Mouse (Mus musculus): ENCODE measurements around the gene Zfp467.

Gene Zfp467

DNA sequence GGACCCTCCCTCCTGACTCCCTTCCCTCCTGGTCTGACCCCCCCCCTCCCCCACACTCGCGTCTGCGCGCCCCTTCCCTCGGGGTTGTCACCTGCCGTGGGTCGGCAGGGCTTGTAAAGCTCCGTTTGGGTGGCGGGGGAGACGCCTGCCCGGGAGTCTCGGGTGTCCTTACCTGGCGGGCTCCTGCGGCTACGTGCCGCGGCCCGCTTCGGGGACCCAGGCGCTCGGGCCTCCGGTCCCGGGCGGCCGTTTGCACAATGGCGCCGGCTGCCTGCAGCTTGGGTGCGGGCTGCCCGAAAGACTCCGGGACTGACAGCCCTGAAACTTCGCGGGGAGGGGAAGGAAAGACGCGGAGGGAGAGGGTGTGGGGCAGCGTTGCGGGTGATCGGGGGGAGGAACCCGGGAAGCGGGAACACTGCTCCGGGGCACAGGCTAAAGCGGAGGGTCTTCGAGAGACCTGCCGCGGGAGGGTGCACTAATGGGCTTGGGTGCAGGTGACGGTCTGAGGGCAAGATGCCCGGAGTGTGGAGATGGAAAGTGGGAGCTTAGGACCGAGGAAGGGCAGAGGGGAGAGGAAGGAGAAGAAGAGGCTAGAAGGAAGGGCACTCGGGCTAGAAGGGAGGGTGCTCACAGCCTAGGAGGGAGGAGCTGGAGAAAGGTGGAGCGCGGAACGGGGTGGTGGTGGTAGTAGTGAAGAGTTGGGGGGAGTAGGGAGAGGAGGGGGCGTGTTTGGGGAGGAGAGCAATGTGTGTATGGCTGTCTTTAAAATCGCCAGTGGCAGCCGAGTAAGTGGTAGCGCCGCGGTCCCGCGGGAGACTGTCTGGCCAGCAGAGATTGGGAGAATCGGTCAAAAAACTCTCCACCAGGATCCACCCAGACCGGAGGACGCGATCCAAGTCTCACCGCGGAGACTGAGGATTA is at the start of gene Zfp467:
Zfp467 (minus strand) TSS at position 645 of the 921 bp plus-strand sequence.
- peak; percentile 30 to 55 for DNase-seq

DNA sequence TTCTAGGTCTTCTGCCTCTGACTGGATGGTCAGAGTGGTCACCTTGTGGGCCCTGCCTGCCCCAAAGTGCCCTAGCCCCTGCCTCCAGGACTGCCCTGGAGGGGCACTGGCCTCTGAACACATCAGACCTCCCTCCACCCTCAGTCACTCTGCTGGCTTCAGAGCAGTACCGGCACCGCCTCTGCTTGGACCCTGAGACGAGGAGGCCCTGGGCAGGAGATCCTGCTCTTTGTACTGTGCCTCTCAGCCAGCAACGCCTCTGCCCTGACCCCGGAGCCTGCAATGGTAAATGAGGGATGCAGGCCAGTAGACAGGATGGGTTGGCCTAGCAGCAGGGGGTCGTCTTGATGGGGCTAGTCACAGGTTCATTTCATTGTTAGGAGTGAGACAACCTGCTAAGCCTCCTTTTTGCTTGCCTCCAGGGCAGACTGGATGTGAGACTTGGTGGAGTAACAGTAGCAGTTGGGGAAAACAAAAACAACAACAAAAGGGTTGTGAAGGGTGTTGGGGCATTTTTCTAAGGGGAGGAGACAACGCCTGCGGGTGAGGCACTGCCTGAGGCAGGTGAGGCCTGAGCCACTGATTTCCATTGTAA is 47.6 kb upstream of the Zfp467 start:
- no peak for DNase-seq

DNA sequence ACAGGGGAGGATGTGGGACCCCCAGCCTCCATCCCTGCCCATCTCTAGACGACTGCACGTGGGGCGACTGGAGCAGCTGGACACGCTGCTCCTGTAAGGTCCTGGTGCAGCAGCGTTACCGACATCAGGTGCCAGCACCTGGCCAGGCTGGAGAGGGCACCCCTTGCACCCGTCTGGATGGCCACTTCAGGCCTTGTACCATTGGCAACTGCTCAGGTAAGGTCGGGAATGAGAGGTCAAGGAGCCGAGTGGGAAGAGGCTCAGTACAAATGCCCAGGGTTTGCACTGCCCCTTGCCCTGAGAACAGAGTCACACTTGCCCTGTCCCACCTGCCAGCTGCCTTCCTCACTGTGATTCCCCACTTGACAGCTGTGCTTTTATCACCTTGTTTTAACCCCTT is 45.7 kb upstream of the Zfp467 start:
- DNase-seq: no peak

DNA sequence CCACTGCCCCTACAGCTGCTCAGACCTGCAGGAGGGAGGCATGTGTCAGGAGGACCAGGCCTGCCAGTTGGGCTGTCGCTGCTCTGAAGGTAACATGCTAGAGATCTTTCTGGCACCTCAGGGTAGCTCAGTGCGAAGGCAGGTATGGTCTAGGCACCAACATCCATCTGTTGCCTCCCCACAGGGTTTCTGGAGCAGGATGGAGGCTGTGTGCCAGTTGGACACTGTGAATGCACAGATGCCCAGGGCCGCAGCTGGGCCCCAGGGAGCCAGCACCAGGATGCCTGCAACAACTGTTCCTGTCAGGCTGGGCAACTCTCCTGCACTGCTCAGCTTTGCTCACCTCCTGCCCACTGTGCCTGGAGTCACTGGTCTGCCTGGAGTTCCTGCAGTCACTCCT is 44.1 kb upstream of the Zfp467 start:
- no peak for DNase-seq

DNA sequence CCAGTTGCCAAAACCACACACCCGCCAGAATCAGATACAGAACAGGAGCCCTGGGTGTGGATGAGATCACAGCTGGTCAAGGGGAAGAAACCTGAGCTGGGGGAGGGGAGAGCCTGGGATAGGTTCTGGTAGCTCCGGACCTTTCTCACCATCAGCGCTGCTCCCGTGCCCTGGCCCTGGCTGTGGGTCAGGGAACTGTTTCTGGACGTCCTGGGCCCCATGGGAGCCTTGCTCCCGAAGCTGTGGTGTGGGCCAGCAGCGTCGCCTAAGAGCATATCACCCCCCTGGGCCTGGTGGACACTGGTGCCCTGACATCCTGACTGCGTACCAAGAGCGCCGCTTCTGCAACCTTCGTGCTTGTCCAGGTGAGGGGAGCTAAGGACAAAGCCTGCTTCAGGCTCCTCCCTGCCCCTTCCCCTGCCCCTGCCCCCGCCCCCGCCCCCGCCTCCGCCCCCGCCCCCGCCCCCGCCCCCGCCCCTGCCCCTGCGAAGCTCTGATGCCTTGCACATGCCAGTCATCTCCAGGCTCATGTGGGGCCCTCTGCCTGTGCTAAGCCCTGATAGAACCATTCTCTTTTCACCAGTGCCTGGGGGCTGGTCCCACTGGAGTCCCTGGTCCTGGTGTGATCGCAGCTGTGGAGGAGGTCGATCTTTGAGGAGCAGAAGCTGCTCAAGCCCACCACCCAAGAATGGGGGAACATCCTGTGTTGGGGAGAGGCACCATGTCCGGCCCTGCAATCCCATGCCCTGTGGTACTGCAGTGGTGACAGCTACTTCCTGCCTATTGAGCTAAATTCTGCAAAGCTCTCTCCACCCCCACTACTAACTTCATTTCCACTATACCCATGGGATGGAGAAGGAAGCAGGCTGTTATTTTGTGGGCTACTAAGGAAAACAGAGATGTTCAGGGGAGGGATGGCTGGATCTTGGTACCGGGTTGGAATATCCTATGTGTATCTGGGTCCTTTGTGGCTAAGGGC is 42.4 kb upstream of the Zfp467 start:
- DNase-seq: no peak

DNA sequence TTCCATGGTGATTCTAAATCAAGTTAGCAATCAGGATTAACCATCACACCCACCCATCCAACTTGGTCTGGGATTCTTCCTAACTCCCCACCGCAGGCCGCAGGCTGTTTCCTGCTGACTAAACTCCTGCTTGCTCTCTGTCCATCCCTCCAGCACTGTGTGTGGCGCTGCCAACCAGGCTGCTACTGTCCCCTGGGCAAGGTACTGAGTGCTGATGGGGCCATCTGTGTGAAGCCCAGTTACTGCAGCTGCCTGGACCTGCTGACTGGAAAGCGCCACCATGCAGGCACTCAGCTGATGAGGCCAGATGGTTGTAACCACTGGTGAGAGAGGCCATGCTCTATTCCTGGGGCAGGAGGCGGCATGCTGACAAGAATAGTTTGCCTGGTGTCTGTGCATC is 36.9 kb upstream of the Zfp467 start:
- DNase-seq: no peak

DNA sequence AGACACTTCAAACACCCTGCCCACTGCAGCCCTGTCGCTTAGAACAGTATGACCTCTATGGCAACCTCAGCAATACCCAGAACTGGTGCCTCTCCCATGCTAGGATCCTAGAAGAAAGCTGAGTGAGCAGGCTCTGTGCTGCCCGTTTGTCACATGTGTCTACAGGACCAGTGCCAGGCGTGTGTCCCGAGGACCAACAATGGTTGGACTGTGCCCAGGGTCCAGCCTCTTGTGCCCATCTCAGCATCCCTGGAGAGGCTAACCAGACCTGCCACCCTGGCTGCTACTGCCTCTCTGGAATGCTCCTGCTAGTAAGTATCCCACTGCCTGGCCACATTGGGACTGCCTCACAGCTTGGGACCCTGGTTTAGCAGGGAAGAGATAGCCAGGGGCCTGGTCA is 32.8 kb upstream of the Zfp467 start:
- no peak for DNase-seq

DNA sequence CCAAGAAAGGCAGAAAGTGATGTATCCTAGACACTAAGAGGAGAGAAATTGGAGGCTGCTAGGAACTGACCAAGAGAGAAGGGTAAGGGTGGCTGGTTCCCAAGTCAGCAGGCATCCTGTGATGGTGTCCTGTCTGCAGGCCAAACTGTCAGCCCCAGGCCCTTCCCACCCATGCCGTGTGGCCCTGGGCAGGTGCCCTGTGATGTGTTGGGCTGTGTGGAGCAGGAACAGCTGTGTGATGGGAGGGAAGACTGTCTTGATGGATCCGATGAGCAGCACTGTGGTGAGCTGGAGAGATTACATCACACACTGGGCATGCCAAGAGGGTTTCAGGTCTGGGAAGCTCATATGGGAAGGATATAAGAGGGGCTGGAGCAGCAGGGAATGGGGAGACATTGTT is 25.1 kb upstream of the Zfp467 start:
- DNase-seq: no peak

DNA sequence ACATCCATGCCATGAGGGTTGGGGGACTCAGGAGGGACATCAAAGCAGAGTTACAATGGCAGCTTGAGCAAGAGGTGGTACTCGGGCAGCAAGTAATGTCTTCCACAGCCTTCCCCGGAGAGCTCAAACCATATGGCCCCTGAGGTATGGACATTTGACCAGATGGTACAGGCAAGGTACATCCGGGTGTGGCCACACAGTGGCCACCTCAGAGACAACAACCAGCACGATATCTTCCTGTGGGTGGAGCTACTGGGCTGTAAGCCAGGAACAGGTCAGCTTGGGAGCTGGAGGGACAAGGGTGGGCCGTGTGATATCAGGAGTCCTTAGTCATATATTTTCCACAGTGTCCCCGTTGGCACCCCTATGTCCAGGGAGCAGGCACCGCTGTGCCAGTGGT is 21.9 kb upstream of the Zfp467 start:
- DNase-seq: no peak

DNA sequence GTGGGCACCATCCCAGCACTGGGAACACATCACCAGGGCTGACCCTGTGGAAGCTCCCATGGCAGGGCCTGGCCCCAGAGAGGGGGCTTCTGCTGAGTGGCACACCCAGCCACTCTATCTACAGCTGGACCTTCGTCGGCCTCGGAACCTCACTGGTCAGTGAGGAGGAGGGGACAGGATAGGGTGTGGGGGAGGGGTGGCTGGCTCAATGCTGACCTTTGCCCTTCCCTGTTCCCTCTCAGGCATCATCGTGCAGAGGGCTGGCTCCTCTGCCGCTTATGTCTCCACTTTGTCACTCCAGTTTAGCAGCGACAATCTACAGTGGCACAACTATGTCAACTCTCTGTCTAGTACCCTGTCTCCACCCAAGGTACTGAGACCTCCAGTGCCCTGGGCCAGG is 21.1 kb upstream of the Zfp467 start:
- DNase-seq: no peak

DNA sequence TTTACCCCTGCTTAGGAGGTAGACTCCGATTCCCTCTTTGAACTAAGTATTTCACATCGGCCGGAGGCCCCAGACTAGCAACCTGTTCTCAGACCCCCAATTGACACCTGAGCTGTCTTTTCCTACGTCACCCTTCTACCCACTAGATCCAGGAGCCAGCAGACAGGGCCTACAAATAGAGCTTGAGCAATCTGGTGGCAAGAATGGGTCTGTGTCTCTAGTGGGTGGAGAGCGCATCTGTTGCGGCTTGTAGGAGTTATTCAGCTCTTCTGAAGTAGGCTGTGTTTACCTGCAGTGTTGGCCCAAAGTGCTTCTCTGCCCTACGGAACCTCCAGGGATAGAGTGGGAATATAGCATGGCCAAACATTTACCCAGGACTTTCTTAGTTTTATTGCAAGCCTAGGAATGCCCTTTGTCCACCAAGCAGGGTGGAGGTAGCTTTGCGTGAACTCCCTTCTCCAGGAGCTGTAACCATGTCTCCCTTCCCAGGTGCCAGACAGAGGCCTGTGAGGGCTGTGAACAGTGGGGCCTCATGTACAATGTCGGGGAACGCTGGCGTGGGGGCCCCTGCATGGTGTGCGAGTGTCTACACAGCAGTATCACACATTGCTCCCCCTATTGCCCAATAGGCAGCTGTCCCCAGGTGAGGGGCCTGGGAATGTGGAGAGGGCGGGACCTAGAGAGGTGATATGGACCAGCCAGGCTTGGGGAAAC is 19.5 kb upstream of the Zfp467 start:
- no peak for DNase-seq

DNA sequence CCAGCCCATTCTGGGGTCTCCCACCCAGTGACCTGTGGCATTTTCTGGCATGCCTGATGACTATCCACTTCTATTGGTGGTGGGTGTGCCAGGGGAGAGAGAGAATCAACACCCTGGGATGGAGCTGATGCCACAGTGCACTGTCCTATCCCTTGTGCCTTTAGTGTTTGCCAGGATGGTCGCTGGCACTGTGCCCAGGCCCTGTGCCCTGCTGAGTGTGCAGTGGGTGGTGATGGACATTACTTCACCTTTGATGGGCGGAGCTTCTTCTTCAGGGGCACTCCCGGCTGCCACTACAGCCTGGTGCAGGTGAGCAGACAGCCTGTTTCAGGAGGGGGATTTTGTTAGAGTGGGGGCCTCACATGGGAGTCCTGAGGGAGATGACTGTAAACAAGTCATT is 7.1 kb upstream of the Zfp467 start:
- DNase-seq: no peak

DNA sequence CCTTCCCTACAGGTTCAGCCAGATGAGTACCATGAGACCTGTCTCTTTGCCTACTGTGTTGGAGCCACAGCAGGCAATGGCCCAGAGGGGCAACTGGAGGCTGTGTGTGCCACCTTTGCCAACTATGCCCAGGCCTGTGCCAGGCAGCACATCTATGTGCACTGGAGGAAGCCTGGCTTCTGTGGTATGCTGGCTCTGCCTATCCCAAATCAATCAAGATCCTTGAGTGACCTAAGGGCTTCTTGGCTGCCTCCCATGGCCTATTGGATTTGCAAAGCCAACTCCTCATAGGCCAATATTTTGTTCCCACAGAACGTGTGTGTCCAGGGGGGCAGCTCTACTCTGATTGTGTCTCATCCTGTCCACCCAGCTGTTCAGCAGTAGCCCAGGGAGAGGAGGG is 6.5 kb upstream of the Zfp467 start:
- no peak for DNase-seq

DNA sequence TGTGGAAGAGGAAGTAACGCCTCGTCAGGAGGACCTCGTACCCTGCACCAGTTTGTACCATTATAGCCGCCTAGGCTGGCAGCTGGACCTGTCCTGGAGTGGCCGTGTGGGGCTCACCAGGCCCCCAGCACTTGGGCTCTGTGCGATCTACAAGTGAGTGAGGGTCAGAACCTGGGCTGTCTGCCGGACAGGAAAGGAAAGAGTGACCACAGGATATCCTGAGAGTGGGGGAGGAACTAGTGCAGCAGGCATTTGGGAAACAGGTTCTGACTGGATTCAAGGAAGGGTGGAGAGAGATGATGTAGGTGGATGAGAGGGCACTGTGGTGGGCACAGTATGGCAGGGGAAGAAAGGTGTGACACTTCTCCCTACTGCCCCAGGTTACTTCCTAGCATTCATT is 2.9 kb upstream of the Zfp467 start:
- no peak for DNase-seq

DNA sequence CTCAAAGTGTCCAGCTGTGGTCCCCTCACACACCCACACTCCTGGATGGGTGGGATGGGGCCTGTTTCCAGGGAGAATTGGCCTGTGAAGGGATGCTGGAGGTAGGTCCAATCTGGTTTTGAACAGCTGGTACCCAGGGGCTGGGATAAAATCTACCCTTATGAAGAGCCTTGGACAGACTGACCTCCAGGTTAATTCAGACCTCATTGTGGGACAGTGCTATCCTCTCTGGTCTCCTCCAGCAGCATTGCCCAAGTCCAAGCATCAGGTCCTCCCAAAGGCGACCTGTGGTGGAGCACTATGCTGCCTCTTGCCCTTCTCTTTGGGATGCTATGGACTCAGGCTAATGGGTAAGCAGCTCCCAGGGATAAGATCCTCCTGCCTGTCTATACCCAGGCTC is 2.3 kb upstream of the Zfp467 start, which contains the start of gene Sspo:
Sspo (plus strand) TSS at position 301 of the 400 bp plus-strand sequence.
- DNase-seq: no peak

DNA sequence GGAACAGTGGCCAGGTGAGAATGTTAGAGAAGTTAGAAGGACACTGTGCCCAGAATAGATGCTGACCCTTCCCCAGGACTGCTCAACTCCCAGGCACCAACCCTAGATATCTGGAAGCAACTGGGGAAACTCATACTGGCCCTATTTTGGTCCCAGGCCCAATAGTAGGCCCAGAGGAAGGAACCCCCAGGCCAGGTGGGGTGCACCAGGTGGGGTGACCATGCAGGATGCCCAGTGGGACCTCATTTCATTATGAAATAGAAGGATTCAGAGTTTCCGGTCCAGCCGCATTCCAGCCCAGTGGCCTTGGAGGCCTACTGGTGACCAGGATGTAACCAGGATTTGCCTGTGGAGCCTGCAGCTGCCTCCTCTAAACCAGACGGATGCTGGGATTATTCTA is 1.3 kb upstream of the Zfp467 start:
- DNase-seq: no peak

DNA sequence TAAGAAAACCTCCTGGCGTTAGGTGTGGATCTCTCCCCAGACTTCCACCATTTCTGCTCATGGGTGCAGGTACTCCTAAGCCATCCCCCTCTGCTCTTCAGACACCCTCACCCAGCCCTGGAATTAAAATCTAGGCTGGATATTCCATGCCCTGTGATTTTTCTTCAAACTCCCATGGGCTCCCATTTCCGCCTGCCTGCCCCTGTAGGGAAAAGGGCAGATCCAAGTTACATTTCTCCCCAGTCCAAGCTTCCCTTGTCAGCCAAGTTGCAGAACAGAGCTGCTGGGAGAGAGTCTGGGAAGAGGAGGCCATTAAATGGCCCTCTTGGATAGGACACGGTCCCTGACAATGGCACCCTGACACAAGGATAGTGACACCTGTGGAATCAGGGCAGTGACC is 631 bp upstream of the Zfp467 start:
- DNase-seq: no peak

DNA sequence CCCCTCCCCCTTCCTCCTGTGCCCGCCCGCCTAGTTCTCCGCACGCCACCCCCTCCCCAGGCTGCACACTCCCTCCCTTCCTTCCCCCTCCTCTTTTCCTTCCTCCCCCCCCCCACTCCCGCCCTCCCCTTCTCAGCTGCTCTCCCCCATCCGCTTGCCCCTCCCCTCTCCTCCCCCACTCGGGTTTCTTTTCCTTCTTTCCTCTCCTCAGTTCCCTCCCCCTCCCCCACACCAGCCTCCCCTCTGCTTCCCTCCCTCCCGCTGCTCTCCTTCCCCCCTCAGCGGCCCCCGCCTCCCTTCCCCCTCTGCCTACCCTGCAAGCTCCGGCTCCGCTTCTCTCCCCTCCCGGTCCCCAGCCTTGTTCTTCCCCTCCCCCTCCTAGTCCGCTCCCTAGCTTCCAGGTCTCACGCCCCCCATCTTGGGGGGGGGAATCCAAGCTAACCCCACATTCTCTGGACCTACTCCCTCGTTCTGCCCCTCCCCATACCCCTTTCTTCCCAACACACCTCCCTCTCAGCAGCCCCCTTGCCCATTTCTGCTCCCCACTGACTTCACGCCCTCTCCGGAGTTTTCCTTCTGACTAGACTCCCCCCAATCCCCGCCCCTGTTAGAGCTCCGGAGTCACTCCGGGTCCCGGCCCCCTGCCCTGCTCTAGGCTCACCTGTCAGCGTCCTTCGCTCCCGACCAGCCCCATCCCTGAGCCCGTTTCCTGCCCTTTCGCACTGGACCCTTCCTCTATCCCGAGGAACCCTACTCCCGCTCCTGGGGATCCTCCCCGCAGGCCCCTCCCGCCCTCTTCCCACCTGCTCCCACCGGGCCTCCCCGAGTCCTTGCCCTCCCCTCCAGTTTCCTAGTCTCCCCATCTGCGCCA is 1.1 kb downstream of the Zfp467 start:
- peak in 1 of 2 experiments; percentile 41 for DNase-seq

DNA sequence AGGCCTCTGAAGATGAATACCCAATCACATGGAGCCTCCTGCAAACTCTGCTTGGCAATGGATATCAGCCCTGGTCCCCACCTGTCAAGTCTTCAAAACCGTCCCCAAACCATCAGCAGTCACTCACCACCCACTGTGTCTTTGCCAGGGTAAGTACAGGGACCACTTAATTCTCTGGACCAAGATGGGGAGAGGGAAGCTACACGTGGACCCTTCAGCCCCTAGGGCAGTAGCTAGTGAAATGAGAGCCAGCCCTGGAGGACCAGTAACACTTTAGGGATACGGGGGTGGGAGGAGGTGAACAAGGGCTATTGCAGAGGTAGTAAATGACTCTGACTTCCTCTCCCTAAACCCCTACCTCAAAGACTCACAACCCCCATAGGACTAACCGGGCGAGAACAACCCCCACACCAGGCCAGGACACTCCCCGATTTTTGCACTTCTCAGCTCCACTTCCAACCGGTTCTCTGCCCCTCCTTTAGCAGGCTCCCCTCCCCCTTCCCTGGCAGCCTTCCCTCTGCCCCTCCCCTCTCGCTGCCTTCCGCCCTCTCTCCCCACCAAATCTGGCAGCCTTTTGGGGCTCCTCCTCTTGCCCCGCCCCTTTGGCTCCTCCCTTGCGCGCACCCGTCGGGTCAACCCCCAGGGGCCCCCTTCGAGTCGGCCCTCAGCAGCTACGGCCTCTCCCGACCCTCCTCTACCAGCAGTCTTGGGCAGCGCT is 1.9 kb downstream of the Zfp467 start:
- DNase-seq: peak; percentile 91 to 92

DNA sequence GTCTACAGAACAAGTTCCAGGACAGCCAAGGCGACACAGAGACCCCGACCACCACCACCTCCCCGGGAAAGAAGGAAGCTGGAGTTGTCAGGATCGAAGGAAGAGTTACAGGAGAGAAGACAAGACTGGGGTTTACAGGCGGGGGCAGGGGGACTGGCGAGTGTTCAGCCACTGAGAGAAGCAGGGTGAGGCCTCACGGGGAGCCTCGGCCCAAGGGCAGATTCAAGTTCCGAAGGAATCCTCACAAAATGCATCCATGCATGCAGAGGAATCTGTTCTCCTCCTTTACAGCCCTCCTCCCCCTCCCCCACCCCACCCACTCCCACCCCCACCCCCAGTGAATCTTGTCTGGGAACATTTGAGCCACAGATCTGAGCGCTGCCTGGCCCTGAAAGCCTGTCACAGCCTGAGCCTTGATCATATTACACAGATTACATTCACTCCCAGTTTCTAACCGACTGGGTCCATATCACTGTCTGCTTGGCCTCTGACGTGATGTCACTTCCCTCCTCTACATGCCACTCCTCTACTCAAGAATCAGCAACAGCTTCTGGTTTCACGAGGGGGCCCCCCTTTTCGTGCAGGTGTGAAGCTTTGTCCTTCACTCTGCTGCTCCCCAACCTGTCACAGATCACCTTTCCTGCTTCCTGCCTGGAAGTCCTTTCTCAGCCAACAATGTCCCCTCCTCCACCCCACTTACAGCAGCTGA is 5.2 kb downstream of the Zfp467 start:
- no peak for DNase-seq
